In the genomic region with DNA sequence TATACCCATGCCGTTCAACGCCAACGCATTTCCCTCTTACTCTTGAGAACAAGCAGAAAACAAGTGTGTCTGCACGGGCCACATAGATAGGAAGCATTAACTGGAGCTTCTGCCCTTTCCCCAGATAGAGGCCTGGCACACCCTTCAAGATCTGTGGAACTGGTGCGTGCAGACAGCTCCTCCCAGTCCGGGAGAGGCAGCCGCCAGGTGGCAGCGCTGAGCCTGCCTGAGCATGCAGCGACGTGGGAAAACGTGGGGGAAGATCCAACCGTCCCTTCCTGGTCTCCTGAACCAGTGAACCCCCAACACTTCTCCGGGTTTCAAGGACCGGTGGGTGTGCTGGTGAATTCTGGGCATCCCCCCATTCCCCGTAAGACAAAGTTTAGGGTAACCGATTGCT, we compare ENCODE assay signal across 8 mouse cellular contexts. TPM values are rescaled to one million over a fixed set of nuclear protein-coding genes. Genes with fewer than 3 reads are reported as not detected.
DNase-seq lines count a peak whose midpoint lies in the region; ATAC-seq and TF ChIP-seq lines count a peak whose summit lies in the region.

No protein-coding gene starts in this region.

- H3K79me2 ChIP-seq in CH12.LX (replicated peaks; ENCODE audit: control insufficient read depth, extremely low read depth, insufficient read depth, poor library complexity, severe bottlenecking): no peaks in the 10 kb centered on the region

- peak overlapping the region; percentile 93 for H3K4me2 ChIP-seq in CH12.LX (ENCODE audit: insufficient read depth, low read depth, poor library complexity, severe bottlenecking)
- H3K4me2 ChIP-seq in forebrain, embryonic 11.5 days (ENCODE audit: low read depth, low read length, severe bottlenecking): peak overlapping the region; percentile 96
- H3K4me2 ChIP-seq in heart, embryonic 16.5 days (ENCODE audit: low read depth, low read length): peak overlapping the region; percentile 93
- peak overlapping the region; percentile 91 for H3K4me2 ChIP-seq in neural tube, embryonic 15.5 days

- no peaks in the 10 kb centered on the region for H3K27me3 ChIP-seq in CH12.LX (replicated peaks)
- no peaks in the 10 kb centered on the region for H3K27me3 ChIP-seq in forebrain, embryonic 11.5 days (ENCODE audit: control insufficient read depth, insufficient read depth, low read length)
- H3K27me3 ChIP-seq in heart, embryonic 16.5 days (ENCODE audit: control insufficient read depth, insufficient read depth, low read length): no peaks in the 10 kb centered on the region
- no peaks in the 10 kb centered on the region for H3K27me3 ChIP-seq in neural tube, embryonic 15.5 days (replicated peaks)

- ATAC-seq in forebrain, embryonic 11.5 days (replicated peaks; ENCODE audit: low FRiP score): peak; percentile 14
- ATAC-seq in heart, embryonic 16.5 days (replicated peaks; ENCODE audit: extremely low read depth, insufficient read depth, low FRiP score): peak; percentile 31
- peak; percentile 46 for ATAC-seq in neural tube, embryonic 15.5 days (ENCODE audit: low FRiP score)

- H3K4me3 ChIP-seq in CH12.LX (replicated peaks in 1 of 3; ENCODE audit: low read depth in 2 of 3, low read length in 2 of 3, poor library complexity in 1 of 3): peak overlapping the region; percentile 42 to 67 (median 58)
- peak overlapping the region; percentile 49 for H3K4me3 ChIP-seq in forebrain, embryonic 11.5 days (ENCODE audit: low read depth, low read length)
- peak overlapping the region; percentile 75 for H3K4me3 ChIP-seq in heart, embryonic 16.5 days (ENCODE audit: low read length)
- peak overlapping the region; percentile 72 for H3K4me3 ChIP-seq in lung, adult 2 months (replicated peaks; ENCODE audit: extremely low read depth, low read depth, low read length)
- peak overlapping the region; percentile 59 for H3K4me3 ChIP-seq in neural tube, embryonic 15.5 days (replicated peaks)

- peaks cover 0 to 23% of the 10 kb centered on the region in 2 experiments; a peak in 2 of 4 replicates for H3K4me1 ChIP-seq in CH12.LX (ENCODE audit: control insufficient read depth in 1 of 2, insufficient read depth in 2 of 2)
- no peaks in the 10 kb centered on the region for H3K4me1 ChIP-seq in forebrain, embryonic 11.5 days (replicated peaks; ENCODE audit: control insufficient read depth, insufficient read depth, low read length)
- H3K4me1 ChIP-seq in heart, embryonic 16.5 days (ENCODE audit: control insufficient read depth, insufficient read depth, low read length): peaks cover 4% of the 10 kb centered on the region; the same call in 1 of the 2 replicates
- H3K4me1 ChIP-seq in lung, adult 2 months (ENCODE audit: control insufficient read depth, insufficient read depth, low read length): no peaks in the 10 kb centered on the region
- H3K4me1 ChIP-seq in neural tube, embryonic 15.5 days: peaks cover 22% of the 10 kb centered on the region

- no peak for TF ChIP-seq EP300 in CH12.LX (IDR thresholded peaks at IDR 0.05; ENCODE audit: low read length)

- dilution Hi-C loops in CH12.LX (cut with MboI; ENCODE audit: extremely low pct_ligation_motif_present, extremely low pct_unique_long_range_greater_than_20kb, low sequenced_read_pairs): no loop called here

- peak; percentile 88 for DNase-seq in CH12.LX (ENCODE audit: extremely low read depth)
- DNase-seq in c-Kit-positive CD71-negative TER-119-negative erythroid progenitor cells, embryonic 14.5 days (ENCODE audit: low read depth): peak; percentile 79
- DNase-seq in forebrain, embryonic 11.5 days (ENCODE audit: low spot score): peak; percentile 97
- peak; percentile 98 to 99 for DNase-seq in kidney, postnatal 4 days
- peak; percentile 94 for DNase-seq in lung, adult 2 months
- DNase-seq in testis, postnatal 14 days (ENCODE audit: low spot score): peak; percentile 89

- peak overlapping the region; percentile 62; the same call in 1 of the 2 replicates for H3K9ac ChIP-seq in CH12.LX (ENCODE audit: insufficient read depth, low read depth)
- H3K9ac ChIP-seq in forebrain, embryonic 11.5 days (ENCODE audit: low read length): peak overlapping the region; percentile 77
- peak overlapping the region; percentile 96 for H3K9ac ChIP-seq in heart, embryonic 16.5 days (ENCODE audit: low read length)
- H3K9ac ChIP-seq in neural tube, embryonic 15.5 days (replicated peaks): peak overlapping the region; percentile 73

- no peaks in the 10 kb centered on the region for H3K36me3 ChIP-seq in CH12.LX (replicated peaks in 1 of 2; ENCODE audit: control insufficient read depth in 1 of 2, insufficient read depth in 1 of 2, low read length in 1 of 2)
- no peaks in the 10 kb centered on the region for H3K36me3 ChIP-seq in forebrain, embryonic 11.5 days (ENCODE audit: control insufficient read depth, insufficient read depth, low read length)
- H3K36me3 ChIP-seq in heart, embryonic 16.5 days (ENCODE audit: control insufficient read depth, insufficient read depth): no peaks in the 10 kb centered on the region
- H3K36me3 ChIP-seq in neural tube, embryonic 15.5 days: no peaks in the 10 kb centered on the region

- TF ChIP-seq CTCF in CH12.LX (conservative IDR thresholded peaks at IDR 0.05 in 1 of 2, IDR thresholded peaks at IDR 0.05 in 1 of 2; ENCODE audit: low read depth in 2 of 2, low read length in 2 of 2): peak in 1 of 2 experiments; percentile 52; a peak in 2 of 4 replicates
- TF ChIP-seq CTCF in lung, adult 2 months (IDR thresholded peaks at IDR 0.05; ENCODE audit: insufficient read depth, low read length): peak; percentile 93

- no peak for TF ChIP-seq POLR2A in CH12.LX (IDR thresholded peaks at IDR 0.05; ENCODE audit: low read depth, low read length)
- TF ChIP-seq POLR2A in lung, adult 2 months (IDR thresholded peaks at IDR 0.05; ENCODE audit: borderline replicate concordance, extremely low read depth, low read depth, low read length): peak; percentile 58; the same call in 1 of the 2 replicates

- in situ Hi-C loops in CH12.LX (cut with MboI; ENCODE audit: low pct_ligation_motif_present, low pct_unique_long_range_greater_than_20kb, low sequenced_read_pairs): loop anchor here (5.0 to 25.0 kb wide), 3 partner anchors 355 to 887 kb away; no protein-coding TSS in a partner anchor

- no peak overlapping the region; the same call in 1 of the 2 replicates for H3K27ac ChIP-seq in CH12.LX (ENCODE audit: insufficient read depth, low read depth)
- peak overlapping the region; percentile 88 for H3K27ac ChIP-seq in forebrain, embryonic 11.5 days (ENCODE audit: low read depth, low read length)
- H3K27ac ChIP-seq in heart, embryonic 16.5 days (ENCODE audit: low read length): peak overlapping the region; percentile 100
- peak overlapping the region; percentile 96 for H3K27ac ChIP-seq in neural tube, embryonic 15.5 days (replicated peaks)

- peaks cover 16% of the 10 kb centered on the region for H3K9me3 ChIP-seq in CH12.LX (replicated peaks; ENCODE audit: low read length)
- no peaks in the 10 kb centered on the region for H3K9me3 ChIP-seq in forebrain, embryonic 11.5 days (ENCODE audit: control insufficient read depth, low read length)
- H3K9me3 ChIP-seq in heart, embryonic 16.5 days (replicated peaks; ENCODE audit: control insufficient read depth, low read length): peaks cover 5% of the 10 kb centered on the region; the same call in 1 of the 2 replicates
- H3K9me3 ChIP-seq in neural tube, embryonic 15.5 days (replicated peaks): no peaks in the 10 kb centered on the region

- no peak for TF ChIP-seq RAD21 in CH12.LX (IDR thresholded peaks at IDR 0.05; ENCODE audit: low read depth, low read length)

- WGBS in forebrain, embryonic 11.5 days: 4% methylated on average over 16 of the region's 16 CpGs
- WGBS in heart, embryonic 16.5 days: 0% methylated on average over 16 of the region's 16 CpGs
- 1% methylated on average over 16 of the region's 16 CpGs for WGBS in lung, adult 2 months
- WGBS in neural tube, embryonic 15.5 days: 3% methylated on average over 16 of the region's 16 CpGs

TF ChIP-seq in CH12.LX, 34 proteins besides CTCF, POLR2A, EP300 and RAD21:
- TF ChIP-seq ELF1 (IDR thresholded peaks at IDR 0.05; ENCODE audit: low read depth, low read length): no peak
- no peak for TF ChIP-seq SIN3A (IDR thresholded peaks at IDR 0.05; ENCODE audit: low read length)
- TF ChIP-seq TBP (conservative IDR thresholded peaks at IDR 0.05; ENCODE audit: low read depth, low read length): no peak
- TF ChIP-seq JUND (conservative IDR thresholded peaks at IDR 0.05; ENCODE audit: low read depth, low read length): no peak
- TF ChIP-seq RCOR1 (conservative IDR thresholded peaks at IDR 0.05; ENCODE audit: low read depth, low read length): no peak
- no peak for TF ChIP-seq ZNF384 (IDR thresholded peaks at IDR 0.05; ENCODE audit: low read depth, low read length)
- TF ChIP-seq MAFK (IDR thresholded peaks at IDR 0.05; ENCODE audit: insufficient replicate concordance, low read length): no peak
- no peak for TF ChIP-seq MEF2A (IDR thresholded peaks at IDR 0.05; ENCODE audit: borderline replicate concordance, low read depth, low read length)
- no peak for TF ChIP-seq POLR2AphosphoS2 (IDR thresholded peaks at IDR 0.05; ENCODE audit: low read depth, low read length)
- TF ChIP-seq ZC3H11A (IDR thresholded peaks at IDR 0.05; ENCODE audit: low read depth, low read length): no peak
- TF ChIP-seq TCF12 (IDR thresholded peaks at IDR 0.05; ENCODE audit: low read depth, low read length): no peak
- TF ChIP-seq USF2 (conservative IDR thresholded peaks at IDR 0.05; ENCODE audit: low read depth, low read length): no peak

RNA-seq across cellular contexts. Expression of gene Sox4, which starts 4.3 kb away (rescaled TPM):
- total RNA-seq in CH12.LX (2012; rRNA removed): not detected in 2 replicates
- total RNA-seq in CH12.LX (2014; rRNA removed): 0.05 TPM in 1 of 2 replicates, not detected in the other
- polyA plus RNA-seq in CH12.LX (2012; ENCODE audit: insufficient read length, low read depth): not detected in 2 replicates
- 150 and 171 TPM in 2 replicates for polyA plus RNA-seq in forebrain, embryonic 11.5 days (2014; fragmentation: Nextera tagmentation; extraction: Ambion mirVana)
- 34.6 and 34.9 TPM in 2 replicates for polyA plus RNA-seq in heart, embryonic 16.5 days (2015; fragmentation: Nextera tagmentation; extraction: Ambion mirVana)
- 33.6 and 33.8 TPM in 2 replicates for polyA plus RNA-seq in lung, adult 2 months (2012; rRNA removed)
- polyA plus RNA-seq in neural tube, embryonic 15.5 days (2015; fragmentation: Nextera tagmentation; extraction: Ambion mirVana): 90.4 and 108 TPM in 2 replicates

Comparison
In these comparisons a context has a peak if more than half of its experiments do, and no peak if none do; other contexts are left out.
1. RNA of gene Sox4, which starts 4.3 kb away (polyA plus RNA-seq): 150 to 171 TPM in forebrain, embryonic 11.5 days, 90.4 to 108 TPM in neural tube, embryonic 15.5 days, 34.6 to 34.9 TPM in heart, embryonic 16.5 days and 33.6 to 33.8 TPM in lung, adult 2 months; not detected in CH12.LX; every median in the first group is over 10 times any median in the second.
2. Peak in every context shown above with its lines, with median percentiles within 50 percentile points of each other: DNase-seq, H3K4me2 ChIP-seq, H3K4me3 ChIP-seq, H3K9ac ChIP-seq and ATAC-seq.